In genomic region chr3:37643411-37643810, GRCm38 (mm10) we compare ENCODE assay signal across 8 mouse cellular contexts. TPM values are rescaled to one million over a fixed set of nuclear protein-coding genes. Genes with fewer than 3 reads are reported as not detected.
DNase-seq lines count a peak whose midpoint lies in the region; ATAC-seq and TF ChIP-seq lines count a peak whose summit lies in the region.

No protein-coding gene starts in this region.

- H3K9me3 ChIP-seq in kidney, embryonic 15.5 days (replicated peaks), result no peaks in the 10 kb centered on the region
- H3K9me3 ChIP-seq in hindbrain, embryonic 11.5 days (ENCODE audit: control insufficient read depth, low read length), result no peaks in the 10 kb centered on the region
- H3K9me3 ChIP-seq in midbrain, embryonic 12.5 days, result no peaks in the 10 kb centered on the region

- H3K4me2 ChIP-seq in kidney, embryonic 15.5 days, result peak overlapping the region; percentile 60
- H3K4me2 ChIP-seq in hindbrain, embryonic 11.5 days (replicated peaks; ENCODE audit: low read depth, low read length), result peak overlapping the region; percentile 33; the same call in 1 of the 2 replicates
- H3K4me2 ChIP-seq in midbrain, embryonic 12.5 days (replicated peaks), result peak overlapping the region; percentile 90

- H3K27ac ChIP-seq in kidney, embryonic 15.5 days, result peak overlapping the region; percentile 97
- no peak overlapping the region for H3K27ac ChIP-seq in cortical plate, adult 2 months (ENCODE audit: insufficient read depth, low read length)
- H3K27ac ChIP-seq in hindbrain, embryonic 11.5 days (ENCODE audit: low read depth, low read length), result no peak overlapping the region
- peak overlapping the region; percentile 25; the same call in 1 of the 2 replicates for H3K27ac ChIP-seq in midbrain, embryonic 12.5 days (replicated peaks)

- H3K4me1 ChIP-seq in kidney, embryonic 15.5 days, result peaks cover 58% of the 10 kb centered on the region
- no peaks in the 10 kb centered on the region for H3K4me1 ChIP-seq in cortical plate, adult 2 months (ENCODE audit: control insufficient read depth, insufficient read depth, low read length)
- no peaks in the 10 kb centered on the region for H3K4me1 ChIP-seq in hindbrain, embryonic 11.5 days (replicated peaks; ENCODE audit: control insufficient read depth, insufficient read depth, low read length)
- H3K4me1 ChIP-seq in midbrain, embryonic 12.5 days, result peaks cover 20% of the 10 kb centered on the region

- TF ChIP-seq POLR2A in cortical plate, adult 2 months (IDR thresholded peaks at IDR 0.05; ENCODE audit: extremely low read depth, insufficient read depth, low read length), result no peak

- no peaks in the 10 kb centered on the region for H3K27me3 ChIP-seq in kidney, embryonic 15.5 days
- no peaks in the 10 kb centered on the region; the same call in 1 of the 2 replicates for H3K27me3 ChIP-seq in hindbrain, embryonic 11.5 days (ENCODE audit: control insufficient read depth, insufficient read depth, low read length)
- peaks cover 53% of the 10 kb centered on the region for H3K27me3 ChIP-seq in midbrain, embryonic 12.5 days

- TF ChIP-seq CTCF in cortical plate, adult 2 months (IDR thresholded peaks at IDR 0.05; ENCODE audit: extremely low read depth, insufficient read depth, low read length), result no peak

- DNase-seq in kidney, adult 11 months, result no peak
- DNase-seq in hindbrain, embryonic 11.5 days (ENCODE audit: low spot score), result no peak
- DNase-seq in thymus, postnatal 14 days, result no peak
- DNase-seq in adrenal gland, adult 8-10 months, result no peak
- DNase-seq in Muller cell, postnatal 12 days (ENCODE audit: inconsistent ontology term), result no peak

- H3K9ac ChIP-seq in kidney, embryonic 15.5 days, result peak overlapping the region; percentile 95
- no peak overlapping the region for H3K9ac ChIP-seq in hindbrain, embryonic 11.5 days (ENCODE audit: low read depth, low read length)
- peak overlapping the region; percentile 78; the same call in 1 of the 2 replicates for H3K9ac ChIP-seq in midbrain, embryonic 12.5 days (replicated peaks)

- H3K4me3 ChIP-seq in kidney, embryonic 15.5 days (replicated peaks), result peak overlapping the region; percentile 94
- peak overlapping the region; percentile 10; the same call in 1 of the 2 replicates for H3K4me3 ChIP-seq in cortical plate, adult 2 months (ENCODE audit: insufficient read depth, low read length)
- H3K4me3 ChIP-seq in hindbrain, embryonic 11.5 days (ENCODE audit: low read depth, low read length), result peak overlapping the region; percentile 21; the same call in 1 of the 2 replicates
- H3K4me3 ChIP-seq in midbrain, embryonic 12.5 days, result peak overlapping the region; percentile 74

- H3K36me3 ChIP-seq in kidney, embryonic 15.5 days, result peaks cover 43% of the 10 kb centered on the region
- no peaks in the 10 kb centered on the region for H3K36me3 ChIP-seq in hindbrain, embryonic 11.5 days (ENCODE audit: control insufficient read depth, insufficient read depth, low read length)
- peaks cover 17% of the 10 kb centered on the region; the same call in 1 of the 2 replicates for H3K36me3 ChIP-seq in midbrain, embryonic 12.5 days

- WGBS in kidney, embryonic 15.5 days, result 72% methylated on average over 13 of the region's 13 CpGs
- WGBS in hindbrain, embryonic 11.5 days, result 87% methylated on average over 13 of the region's 13 CpGs
- 87% methylated on average over 13 of the region's 13 CpGs for WGBS in midbrain, embryonic 12.5 days

- no peak for ATAC-seq in kidney, embryonic 15.5 days (replicated peaks; ENCODE audit: low FRiP score)
- no peak for ATAC-seq in hindbrain, embryonic 11.5 days (ENCODE audit: low FRiP score)
- ATAC-seq in midbrain, embryonic 12.5 days (ENCODE audit: low FRiP score, low read depth), result no peak

RNA-seq across cellular contexts. Expression of gene Spry1, which starts 3.7 kb away (rescaled TPM):
- 36.2 and 38.7 TPM in 2 replicates for polyA plus RNA-seq in kidney, embryonic 15.5 days (2015; fragmentation: Nextera tagmentation; extraction: Ambion mirVana)
- polyA plus RNA-seq in cortical plate, adult 2 months (2012; rRNA removed), result 9.9 and 10.8 TPM in 2 replicates
- polyA plus RNA-seq in hindbrain, embryonic 11.5 days (2014; fragmentation: Nextera tagmentation; extraction: Ambion mirVana), result 5.8 and 8.0 TPM in 2 replicates
- 7.9 and 8.3 TPM in 2 replicates for polyA plus RNA-seq in midbrain, embryonic 12.5 days (2016; fragmentation: Nextera tagmentation; extraction: Ambion mirVana)
- total RNA-seq in adrenal gland, adult 8-10 months (2022), result 10 to 100 TPM; 22.4 to 42.8 (median 34.7) TPM

Comparison
In these comparisons a context has a peak if more than half of its experiments do, and no peak if none do; other contexts are left out.
1. H3K27ac ChIP-seq: peak in kidney, embryonic 15.5 days (single experiment) and midbrain, embryonic 12.5 days (single experiment); none in cortical plate, adult 2 months (single experiment) and hindbrain, embryonic 11.5 days (single experiment).
2. H3K4me2 ChIP-seq: peak in every context shown above with its lines; median percentile 90 in midbrain, embryonic 12.5 days; 60 in kidney, embryonic 15.5 days; 33 in hindbrain, embryonic 11.5 days.
3. H3K4me3 ChIP-seq: peak in every context shown above with its lines; median percentile 94 in kidney, embryonic 15.5 days; 74 in midbrain, embryonic 12.5 days; 21 in hindbrain, embryonic 11.5 days; 10 in cortical plate, adult 2 months.